Mouse (Mus musculus) erythroblast, embryonic 14.5 days (primary cell): ENCODE data around the gene Gm27021.

Experiments used
- GATA1 ChIP-seq: IDR thresholded peaks from 2 replicates; pipeline ENCODE4 v1.6.1; 2012; ENCODE audit warnings: low read length, inconsistent platforms, mixed read lengths
- TAL1 ChIP-seq: IDR thresholded peaks from 3 replicates; pipeline ENCODE4 v1.6.1; 2012; ENCODE audit warnings: low read length, inconsistent platforms, mixed read lengths

DNA sequence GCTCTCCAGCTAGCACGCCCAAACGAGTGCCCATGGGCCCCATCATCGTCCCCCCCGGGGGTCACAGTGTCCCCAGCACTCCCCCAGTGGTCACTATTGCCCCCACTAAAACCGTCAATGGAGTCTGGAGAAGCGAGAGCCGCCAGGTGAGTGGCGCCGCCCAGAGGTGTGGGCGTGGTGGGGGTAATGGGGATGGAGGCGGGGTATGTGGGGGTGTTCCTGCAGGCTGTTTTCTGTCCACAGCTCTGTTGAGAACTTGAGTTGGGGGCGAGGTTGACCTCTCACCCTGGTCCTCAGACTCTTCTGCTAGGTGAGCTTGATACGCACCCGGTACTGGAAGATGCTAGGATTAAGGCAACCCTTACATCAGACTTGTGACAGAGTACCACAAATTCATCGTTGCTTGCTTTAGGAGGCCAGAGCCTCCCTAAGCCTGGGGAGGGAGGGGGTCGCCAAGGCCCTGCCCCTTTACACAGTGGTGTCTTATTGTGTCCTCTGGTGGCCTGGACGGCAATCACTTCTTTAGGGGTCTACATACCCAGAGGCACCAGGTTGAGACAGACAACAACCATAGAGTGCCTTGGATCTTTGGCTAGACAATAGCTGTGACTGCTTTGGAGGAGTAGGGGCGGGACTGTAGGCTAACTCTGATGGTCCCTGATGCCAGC, 105.1 kb downstream of the Gm27021 start:
- TF ChIP-seq GATA1 (no peak), TAL1 (no peak)
